7 mouse cellular contexts compared by ENCODE assay signal in the genomic region with DNA sequence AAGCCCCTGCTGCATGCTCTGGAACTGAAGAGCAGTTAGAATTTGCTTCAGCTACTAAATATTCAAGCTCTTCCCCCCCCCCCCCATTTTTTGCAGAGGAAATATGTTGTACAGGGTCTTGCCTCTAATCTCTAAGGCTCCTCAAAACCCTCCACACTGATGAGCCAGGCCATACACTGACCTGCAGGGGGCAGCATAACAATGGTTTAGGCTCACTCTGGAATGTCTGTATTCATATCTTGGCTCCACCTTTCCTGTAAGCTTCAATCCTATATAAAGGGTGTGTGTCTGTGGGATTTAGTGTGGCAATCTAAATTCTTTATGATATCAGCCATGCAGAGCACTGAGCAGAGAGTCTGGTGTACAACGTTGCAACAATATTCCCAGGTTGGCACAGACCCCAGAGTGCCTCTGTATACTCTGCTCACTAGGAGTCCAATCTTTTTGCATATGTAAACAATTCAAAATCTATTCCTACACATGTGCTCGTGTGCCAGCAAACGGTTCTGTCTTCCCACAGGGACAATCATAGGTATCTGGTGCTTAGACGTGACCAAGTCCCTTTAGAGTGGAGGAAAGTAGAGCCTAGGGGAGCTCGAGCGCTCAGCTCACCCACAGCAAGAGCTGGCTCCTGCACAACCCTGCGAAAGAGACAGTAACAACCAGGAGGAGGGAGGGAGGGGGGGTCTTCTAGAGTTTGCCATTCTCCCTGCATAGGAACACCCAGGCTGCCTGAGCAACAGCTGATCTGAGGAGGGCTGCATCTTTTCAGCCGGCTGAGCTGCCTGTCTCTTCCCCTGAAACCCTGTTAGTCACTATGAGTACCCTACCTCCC.
DNase-seq lines count a peak whose midpoint lies in the region; ATAC-seq lines count a peak whose summit lies in the region.

No protein-coding gene starts in this region.

- H3K4me3 ChIP-seq in forebrain, embryonic 16.5 days (replicated peaks; ENCODE audit: low read length) = no peak overlapping the region
- no peak overlapping the region for H3K4me3 ChIP-seq in hindbrain, embryonic 16.5 days (ENCODE audit: low read length)

- no peaks in the 10 kb centered on the region for H3K9me3 ChIP-seq in forebrain, embryonic 16.5 days (ENCODE audit: control insufficient read depth, low read length)
- no peaks in the 10 kb centered on the region for H3K9me3 ChIP-seq in hindbrain, embryonic 16.5 days (ENCODE audit: control insufficient read depth, low read length)

- ATAC-seq in forebrain, embryonic 16.5 days = peak; percentile 86
- ATAC-seq in hindbrain, embryonic 16.5 days = peak; percentile 86
- ATAC-seq in megakaryocyte-erythroid progenitor cell, adult 5-6 weeks (replicated peaks; ENCODE audit: low FRiP score, low TSS enrichment, poor library complexity, severe bottlenecking) = peak; percentile 75

- H3K36me3 ChIP-seq in forebrain, embryonic 16.5 days (ENCODE audit: control insufficient read depth, insufficient read depth) = no peaks in the 10 kb centered on the region
- H3K36me3 ChIP-seq in hindbrain, embryonic 16.5 days (ENCODE audit: control insufficient read depth, insufficient read depth, low read length) = no peaks in the 10 kb centered on the region

- 0 out of 2 replicates have a peak overlapping the region, but pooled peaks have one; percentile 3 for H3K4me2 ChIP-seq in forebrain, embryonic 16.5 days (ENCODE audit: low read length)
- no peak overlapping the region for H3K4me2 ChIP-seq in hindbrain, embryonic 16.5 days (ENCODE audit: low read length)

- H3K4me1 ChIP-seq in forebrain, embryonic 16.5 days (replicated peaks; ENCODE audit: control insufficient read depth, insufficient read depth, low read length) = peaks cover 35% of the 10 kb centered on the region
- peaks cover 19% of the 10 kb centered on the region for H3K4me1 ChIP-seq in hindbrain, embryonic 16.5 days (ENCODE audit: control insufficient read depth, insufficient read depth, low read depth, low read length)

- WGBS in forebrain, embryonic 16.5 days = 10% methylated on average over 8 of the region's 8 CpGs
- 20% methylated on average over 8 of the region's 8 CpGs for WGBS in hindbrain, embryonic 16.5 days

- peak; percentile 87 for DNase-seq in R1 (ENCODE audit: low read depth, low spot score)
- peak; percentile 82 for DNase-seq in cerebellum, adult 11 months
- DNase-seq in left cerebral cortex, adult 18-20 months (ENCODE audit: low spot score in 2 of 2) = peak; percentile 84 to 88
- DNase-seq in skeletal muscle tissue, adult 2 months (ENCODE audit: low read depth, low spot score) = peak; percentile 34

- 0 out of 2 replicates have a peak overlapping the region, but pooled peaks have one; percentile 35 for H3K27ac ChIP-seq in forebrain, embryonic 16.5 days (ENCODE audit: low read length)
- H3K27ac ChIP-seq in hindbrain, embryonic 16.5 days (ENCODE audit: low read depth, low read length) = peak overlapping the region; percentile 10

- no peaks in the 10 kb centered on the region for H3K27me3 ChIP-seq in forebrain, embryonic 16.5 days (replicated peaks; ENCODE audit: control insufficient read depth, insufficient read depth, low read length)
- no peaks in the 10 kb centered on the region for H3K27me3 ChIP-seq in hindbrain, embryonic 16.5 days (replicated peaks; ENCODE audit: control insufficient read depth, insufficient read depth, low read length)

- peak overlapping the region; percentile 1; the same call in 1 of the 2 replicates for H3K9ac ChIP-seq in forebrain, embryonic 16.5 days (replicated peaks; ENCODE audit: low read depth, low read length)
- peak overlapping the region; percentile 16; the same call in 1 of the 2 replicates for H3K9ac ChIP-seq in hindbrain, embryonic 16.5 days (ENCODE audit: low read depth, low read length)

Comparison
In these comparisons a context has a peak if more than half of its experiments do, and no peak if none do; other contexts are left out.
1. DNase-seq: peak in every context shown above with its lines; median percentile 87 in R1; 86 in left cerebral cortex, adult 18-20 months; 82 in cerebellum, adult 11 months; 34 in skeletal muscle tissue, adult 2 months.